Mouse (Mus musculus): Measurements from ENCODE around the gene Zswim3.

GRCm38 (mm10) chr2:164825521-164825920 is 20.6 kb downstream of the Zswim3 start:
- TF ChIP-seq CHD2 (IDR thresholded peaks at IDR 0.05; ENCODE audit: low read length) (no peak), TCF12 (IDR thresholded peaks at IDR 0.05; ENCODE audit: low read depth, low read length) (no peak), MAFK (IDR thresholded peaks at IDR 0.05; ENCODE audit: borderline replicate concordance, low read depth, low read length) (no peak), ZMIZ1 (IDR thresholded peaks at IDR 0.05; ENCODE audit: low read depth, low read length) (no peak), MXI1 (IDR thresholded peaks at IDR 0.05; ENCODE audit: low read depth, low read length) (no peak), POLR2A (IDR thresholded peaks at IDR 0.05; ENCODE audit: control insufficient read depth in 1 of 2, insufficient read depth in 1 of 2, low read depth in 1 of 2, low read length in 2 of 2, poor library complexity in 1 of 2) (no peak), CTCF (IDR thresholded peaks at IDR 0.05 in 2 of 3, conservative IDR thresholded peaks at IDR 0.05 in 1 of 3; ENCODE audit: control insufficient read depth in 1 of 3, insufficient read depth in 1 of 3, low read depth in 2 of 3, low read length in 3 of 3, poor library complexity in 1 of 3, severe bottlenecking in 1 of 3) (no peak), MYB (IDR thresholded peaks at IDR 0.05; ENCODE audit: low read depth, low read length) (no peak), SIN3A (IDR thresholded peaks at IDR 0.05; ENCODE audit: low read length) (no peak), HCFC1 (IDR thresholded peaks at IDR 0.05; ENCODE audit: low read depth, low read length) (no peak)

Measured in MEL (cell line).